Mouse (Mus musculus) ovary, postnatal 10 days (tissue): ENCODE measurements around the gene Utp11.

Source experiments
- DNase-seq: peaks from one replicate; pipeline ENCODE4 v3.0.0; 2022; ENCODE audit warnings: low spot score

Utp11 gene

DNA sequence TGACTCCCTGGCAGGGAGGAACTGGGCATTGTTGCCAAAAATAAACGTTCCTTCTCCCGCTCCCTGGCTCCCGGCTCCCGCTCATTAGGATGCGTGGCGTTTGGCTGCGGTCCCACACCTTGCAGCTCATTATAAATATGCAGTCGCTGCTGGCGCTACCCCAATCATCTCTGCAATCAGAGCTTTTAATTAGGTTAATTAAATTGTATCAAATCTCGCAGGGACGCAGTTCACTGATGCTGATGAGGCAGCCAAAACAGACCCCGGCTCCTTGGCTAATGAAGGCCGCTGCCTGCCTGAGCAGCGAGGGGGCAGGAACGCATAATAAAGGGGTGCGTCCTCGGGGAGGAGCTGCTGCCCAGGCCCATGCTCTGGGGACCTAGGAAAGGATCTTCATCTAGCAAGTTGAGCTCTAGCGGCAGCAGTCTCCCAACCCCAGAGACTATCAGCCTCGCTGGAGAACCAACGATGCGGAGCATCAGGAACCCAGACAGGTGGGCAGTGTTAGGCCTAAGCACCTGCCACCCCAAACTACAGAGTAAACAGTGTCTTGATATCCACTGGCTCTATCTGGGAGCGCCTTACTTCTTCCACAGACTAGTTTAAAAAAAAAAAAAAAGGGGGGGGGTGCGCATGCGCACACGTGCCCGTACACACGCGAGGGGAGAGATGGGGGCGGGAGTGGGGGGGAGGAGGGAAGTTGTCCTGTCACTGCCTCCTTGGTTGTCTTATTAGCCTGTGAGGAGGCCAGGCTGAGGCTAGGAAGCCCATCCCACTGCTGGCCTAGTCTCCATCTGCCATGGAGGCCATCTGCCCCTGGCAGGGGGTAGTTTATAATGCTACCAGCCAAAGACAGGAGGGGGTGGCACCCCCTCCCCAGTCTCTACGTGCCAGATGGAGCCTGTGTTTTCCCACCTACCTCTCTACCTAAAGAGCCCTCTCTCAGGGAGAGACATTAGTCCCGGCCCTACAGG is 20.8 kb downstream of the Utp11 start:
- no peak for DNase-seq

- DNase-seq, result no peak
These were observed 21.8 kb downstream of the Utp11 start for GRCm38 (mm10) chr4:124671583-124671982.

DNA sequence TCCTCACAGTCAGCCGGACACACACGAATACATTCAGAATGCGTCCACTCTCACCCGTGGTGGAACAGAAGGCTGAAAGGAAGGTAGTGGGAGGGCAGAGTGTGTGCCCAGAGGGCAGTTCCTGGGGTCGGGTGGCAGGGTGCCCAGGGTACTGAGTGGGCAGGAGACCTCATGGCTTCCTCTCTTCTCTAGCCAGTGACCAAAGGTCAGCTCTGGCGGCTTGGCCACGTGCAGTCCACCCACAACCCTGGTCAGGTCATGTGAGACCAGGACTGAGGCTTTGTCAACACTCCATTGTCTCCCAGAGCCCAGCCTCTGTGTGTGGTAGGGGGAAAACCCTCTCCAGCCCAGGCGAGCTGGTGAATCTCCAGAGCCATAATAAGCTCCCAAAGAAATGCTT is 23.2 kb downstream of the Utp11 start:
- DNase-seq, result no peak

GRCm38 (mm10) chr4:124668078-124668477 is 25.3 kb downstream of the Utp11 start:
- no peak for DNase-seq

GRCm38 (mm10) chr4:124667476-124668033 is 25.8 kb downstream of the Utp11 start:
- no peak for DNase-seq

- DNase-seq, result no peak
These were observed 28.8 kb downstream of the Utp11 start for GRCm38 (mm10) chr4:124664604-124665003.

GRCm38 (mm10) chr4:124664185-124664584 is 29.2 kb downstream of the Utp11 start:
- DNase-seq, result no peak

GRCm38 (mm10) chr4:124663034-124663433 is 30.4 kb downstream of the Utp11 start:
- DNase-seq, result no peak

GRCm38 (mm10) chr4:124660603-124661002 is 32.8 kb downstream of the Utp11 start:
- no peak for DNase-seq

GRCm38 (mm10) chr4:124659251-124660217 is 33.9 kb downstream of the Utp11 start:
- DNase-seq, result no peak

GRCm38 (mm10) chr4:124658412-124658851 is 35.0 kb downstream of the Utp11 start:
- no peak for DNase-seq

- DNase-seq, result no peak
These were observed 35.6 kb downstream of the Utp11 start for GRCm38 (mm10) chr4:124657781-124658180.

- DNase-seq, result peak; percentile 48
These were observed 36.3 kb downstream of the Utp11 start for GRCm38 (mm10) chr4:124656854-124657650.

DNA sequence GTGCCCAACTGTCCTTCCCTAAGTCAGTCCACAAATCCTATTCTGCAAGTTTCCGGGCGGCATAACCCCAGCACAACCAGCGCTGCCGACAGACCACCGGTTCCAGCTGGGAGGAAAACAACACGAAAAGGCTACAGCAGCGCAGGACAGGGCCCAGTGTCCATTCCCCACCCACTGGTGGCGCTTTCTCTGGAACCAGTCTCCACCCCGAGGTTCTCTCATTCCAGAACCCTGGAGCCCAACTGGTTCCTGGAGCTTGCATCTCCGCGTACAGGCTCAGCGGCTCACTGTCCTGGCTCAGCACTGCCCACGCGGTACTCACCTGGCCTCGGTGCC is 36.9 kb downstream of the Utp11 start, which contains the start of gene Pou3f1:
Gene Pou3f1, plus strand, starts transcription at position 290 of the 336 bp plus-strand sequence.
- DNase-seq, result no peak

- DNase-seq, result no peak
These were observed 40.5 kb downstream of the Utp11 start for GRCm38 (mm10) chr4:124652886-124653285.

- DNase-seq, result no peak
These were observed 45.5 kb downstream of the Utp11 start for GRCm38 (mm10) chr4:124647909-124648308.

GRCm38 (mm10) chr4:124646591-124646990 is 46.8 kb downstream of the Utp11 start:
- DNase-seq, result no peak

DNA sequence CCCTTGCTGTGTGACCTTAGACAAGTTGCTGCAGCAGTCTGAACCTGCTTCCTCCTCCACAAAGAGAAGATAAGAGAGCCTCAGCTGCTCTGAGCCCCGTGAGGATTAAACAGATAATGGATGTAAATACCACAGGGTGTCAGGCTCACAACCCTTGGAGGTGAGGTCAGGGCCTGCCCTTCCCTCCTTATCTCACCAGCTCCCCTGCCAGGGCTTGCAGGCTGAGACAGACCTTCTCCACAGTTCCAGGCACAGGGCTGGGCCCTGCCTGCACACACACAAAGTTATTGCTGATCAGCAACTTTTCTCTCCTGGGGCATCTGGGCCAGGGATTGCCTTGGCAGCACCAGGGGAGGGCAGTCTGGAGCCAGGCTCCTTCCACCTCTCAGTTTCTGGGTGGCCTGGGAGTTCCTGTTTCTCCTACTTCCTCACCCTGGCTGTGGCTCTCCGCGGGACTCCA is 48.4 kb downstream of the Utp11 start:
- DNase-seq, result no peak

DNA sequence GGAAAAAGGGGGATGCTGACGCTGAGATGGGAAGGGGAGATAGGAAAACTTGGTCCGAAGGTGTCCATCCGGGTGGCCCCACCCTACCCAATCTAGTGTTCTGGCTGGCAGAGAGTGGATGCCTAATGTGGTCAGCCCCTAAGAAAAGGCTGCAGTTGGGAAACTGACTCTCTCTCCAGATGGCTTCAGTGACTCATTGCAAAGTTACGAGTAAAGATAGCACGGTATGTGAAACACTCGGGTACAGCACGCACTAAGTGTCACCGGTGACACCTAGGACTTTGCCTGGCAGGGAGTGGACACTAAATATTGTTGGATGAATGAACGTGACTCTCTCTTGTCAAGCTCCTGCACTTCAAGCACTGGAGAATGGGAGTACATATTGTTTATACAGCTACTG is 49.5 kb downstream of the Utp11 start:
- no peak for DNase-seq

DNA sequence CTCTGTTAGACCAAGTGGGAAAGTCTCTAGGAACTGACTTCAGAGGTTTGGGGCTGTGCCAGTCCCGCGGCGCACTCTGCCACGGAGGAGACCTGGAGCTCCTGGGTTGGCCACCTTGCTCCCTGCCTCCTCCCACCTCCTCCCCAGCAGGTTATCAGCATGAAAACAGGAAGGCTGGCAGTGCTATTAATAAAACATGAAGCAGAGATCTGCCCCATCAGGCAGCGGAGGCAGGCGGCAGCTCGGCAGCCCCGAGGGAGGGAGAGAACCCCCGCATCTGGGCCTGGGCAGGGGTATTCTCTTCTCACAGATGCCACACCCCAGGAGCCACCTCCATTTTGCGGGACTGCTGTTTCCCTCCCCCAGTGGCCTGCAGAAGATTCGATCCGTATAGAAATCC is 53.7 kb downstream of the Utp11 start:
- DNase-seq, result no peak

DNA sequence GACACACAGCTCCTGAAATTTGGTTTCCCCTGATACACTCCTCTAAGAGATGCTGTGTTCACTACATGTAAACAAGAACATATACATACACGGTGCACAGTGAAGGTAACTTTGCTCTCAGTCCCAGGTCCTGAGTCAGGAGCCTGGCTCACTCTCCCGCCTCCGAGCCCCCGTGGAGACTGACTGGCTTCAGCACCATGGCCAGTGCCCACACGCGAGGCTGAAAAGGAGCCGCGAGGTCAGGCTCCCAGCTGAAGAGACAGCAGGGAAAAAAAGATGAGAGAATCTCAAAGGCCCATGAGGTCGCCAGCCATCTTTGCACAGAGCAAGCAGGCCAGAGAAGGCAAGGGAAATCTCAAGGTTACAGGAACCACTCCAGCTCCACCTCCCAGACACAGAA is 60.1 kb downstream of the Utp11 start:
- peak; percentile 23 for DNase-seq
